Mouse (Mus musculus): ENCODE data around the gene Adcy4. TPM values are rescaled to one million over a fixed set of nuclear protein-coding genes. Genes with fewer than 3 reads are reported as not detected.

The Adcy4 gene
- polyA plus RNA-seq, 1 experiment from 2014 or later: 1.8 TPM

DNA sequence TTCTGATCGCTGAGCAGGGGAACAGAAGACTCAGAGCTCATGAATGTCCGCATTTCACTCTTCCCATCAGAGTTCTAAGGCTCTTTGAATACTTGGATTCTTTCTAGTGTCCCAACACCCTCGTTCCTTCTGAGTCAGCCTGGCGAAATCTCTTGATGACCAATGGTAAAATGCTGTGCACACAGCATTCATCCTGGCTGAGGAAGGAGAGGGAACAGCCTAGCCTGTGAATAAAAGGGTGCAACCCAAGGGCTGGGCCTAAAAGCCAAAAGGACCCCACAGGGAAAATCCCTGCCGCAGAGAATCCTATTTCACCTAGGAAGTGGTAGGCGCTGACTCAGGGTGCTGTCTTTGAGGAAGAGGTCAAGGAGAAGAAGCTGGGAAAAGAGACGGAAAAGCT, 53.8 kb downstream of the Adcy4 start:
- H3K27me3 ChIP-seq: 0 out of 2 replicates have a peak, but pooled peaks cover 9% of the 10 kb centered on the region
- no peak overlapping the region for H3K27ac ChIP-seq
- no peaks in the 10 kb centered on the region for H3K9me3 ChIP-seq (replicated peaks)
- H3K4me2 ChIP-seq: no peak overlapping the region
- H3K4me1 ChIP-seq (replicated peaks): 0 out of 2 replicates have a peak, but pooled peaks cover 12% of the 10 kb centered on the region
- no peak for ATAC-seq (ENCODE audit: low read depth)
- 67% methylated on average over 7 of the region's 7 CpGs for WGBS (ENCODE audit: insufficient replicate concordance)
- no peak for DNase-seq
- H3K9ac ChIP-seq: no peak overlapping the region
- no peaks in the 10 kb centered on the region for H3K36me3 ChIP-seq
- no peak overlapping the region for H3K4me3 ChIP-seq (replicated peaks)

DNA sequence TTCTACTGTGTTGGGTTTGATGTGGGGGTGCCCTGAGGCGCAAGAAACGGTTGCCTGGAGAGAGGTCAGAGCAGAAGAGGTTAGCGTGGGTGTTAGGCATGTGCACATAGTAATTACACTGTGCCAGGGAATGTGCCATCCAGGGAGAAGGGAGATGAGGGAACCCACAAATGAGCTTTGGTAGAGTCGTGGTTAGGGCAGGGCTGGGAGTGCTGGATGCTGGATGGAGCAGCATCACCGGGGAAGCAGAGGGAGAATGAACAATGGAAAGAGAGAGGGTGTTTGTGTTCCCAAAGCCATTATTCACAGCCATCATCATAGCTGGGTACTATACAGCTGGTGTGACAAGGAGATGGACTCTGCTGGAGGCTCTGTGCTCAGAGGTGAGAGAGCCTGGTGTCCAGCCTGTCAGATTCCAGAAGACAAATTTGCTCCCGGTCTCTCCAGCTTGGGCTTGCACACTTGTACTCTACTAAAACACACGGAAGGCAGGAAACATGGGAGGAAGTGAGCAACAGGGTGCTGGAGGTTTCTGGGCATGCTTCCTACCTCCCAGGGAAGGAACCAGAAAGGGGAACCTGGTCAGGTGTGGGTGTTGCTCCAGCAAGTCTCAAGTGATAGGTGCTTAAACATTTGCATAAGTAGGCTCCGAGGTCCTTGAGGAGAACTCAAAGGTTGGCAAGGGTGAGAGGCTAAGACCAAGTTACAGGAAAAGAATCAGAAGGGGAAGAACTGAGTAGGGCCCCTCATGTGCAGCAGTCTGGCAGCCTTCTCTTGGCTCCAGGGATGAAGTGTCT, 55.8 kb downstream of the Adcy4 start:
- 52% methylated on average over 8 of the region's 8 CpGs for WGBS (ENCODE audit: insufficient replicate concordance)
- 0 out of 2 replicates have a peak, but pooled peaks cover 7% of the 10 kb centered on the region for H3K27me3 ChIP-seq
- DNase-seq: no peak
- H3K27ac ChIP-seq: no peak overlapping the region
- ATAC-seq (ENCODE audit: low read depth): no peak
- H3K4me1 ChIP-seq (replicated peaks): peaks cover 30% of the 10 kb centered on the region
- H3K36me3 ChIP-seq: no peaks in the 10 kb centered on the region
- H3K9me3 ChIP-seq (replicated peaks): no peaks in the 10 kb centered on the region
- H3K4me2 ChIP-seq: no peak overlapping the region
- H3K4me3 ChIP-seq (replicated peaks): no peak overlapping the region
- no peak overlapping the region for H3K9ac ChIP-seq

- no peaks in the 10 kb centered on the region for H3K9me3 ChIP-seq (replicated peaks)
- peaks cover 45% of the 10 kb centered on the region for H3K4me1 ChIP-seq (replicated peaks)
- no peak for ATAC-seq (ENCODE audit: low read depth)
Observed at GRCm38 (mm10) chr14:55726261-55726660, 57.6 kb downstream of the Adcy4 start.

DNA sequence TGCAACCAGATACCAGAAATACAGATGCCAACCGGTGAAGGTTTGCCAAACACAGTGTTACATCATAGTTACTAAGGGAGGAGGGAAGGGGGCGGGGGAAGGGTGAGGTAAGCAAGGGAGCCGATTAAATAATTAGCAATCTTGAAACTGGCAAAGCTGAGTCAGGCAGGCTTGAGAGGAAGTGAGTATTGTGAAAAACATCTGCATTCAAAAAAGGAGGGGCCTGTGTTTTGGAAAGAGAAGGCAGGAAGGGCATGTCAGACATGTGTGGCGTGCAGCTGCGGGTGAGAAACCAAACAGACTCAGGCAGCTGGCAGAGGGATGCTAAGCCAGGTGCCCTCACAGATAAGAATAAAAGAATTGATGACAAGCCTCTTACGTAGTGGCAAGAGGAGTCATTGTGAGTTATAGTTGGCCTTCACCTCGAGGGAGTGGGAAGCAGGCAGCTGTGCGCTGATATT, 59.5 kb downstream of the Adcy4 start:
- no peak overlapping the region; the same call in 1 of the 2 replicates for H3K9ac ChIP-seq
- H3K4me3 ChIP-seq (replicated peaks): no peak overlapping the region
- H3K27me3 ChIP-seq: no peaks in the 10 kb centered on the region
- no peak overlapping the region for H3K4me2 ChIP-seq
- H3K27ac ChIP-seq: no peak overlapping the region
- DNase-seq: no peak
- no peaks in the 10 kb centered on the region for H3K9me3 ChIP-seq (replicated peaks)
- 29% methylated on average over 8 of the region's 8 CpGs for WGBS (ENCODE audit: insufficient replicate concordance)
- no peak for ATAC-seq (ENCODE audit: low read depth)
- peaks cover 46% of the 10 kb centered on the region for H3K4me1 ChIP-seq (replicated peaks)
- H3K36me3 ChIP-seq: peaks cover 6% of the 10 kb centered on the region; the same call in 1 of the 2 replicates

More at GRCm38 (mm10) chr14:55726261-55726660, 57.6 kb downstream of the Adcy4 start:
- no peak overlapping the region for H3K27ac ChIP-seq
- H3K9ac ChIP-seq: no peak overlapping the region
- no peak for DNase-seq
- no peak overlapping the region for H3K4me2 ChIP-seq
- H3K4me3 ChIP-seq (replicated peaks): no peak overlapping the region
- no peaks in the 10 kb centered on the region for H3K36me3 ChIP-seq
- H3K27me3 ChIP-seq: 0 out of 2 replicates have a peak, but pooled peaks cover 4% of the 10 kb centered on the region

- Histone ChIP-seq H3K36me3 (peaks cover 13% of the 10 kb centered on the region), H3K9me3 (replicated peaks) (no peaks in the 10 kb centered on the region), H3K4me3 (replicated peaks) (no peak overlapping the region), H3K27me3 (no peaks in the 10 kb centered on the region), H3K4me1 (replicated peaks) (peaks cover 43% of the 10 kb centered on the region), H3K9ac (no peak overlapping the region), H3K27ac (peak overlapping the region; percentile 62), H3K4me2 (no peak overlapping the region)
- ATAC-seq (ENCODE audit: low read depth) (no peak), DNase-seq (no peak)
- 76% methylated on average over 7 of the region's 7 CpGs for WGBS (ENCODE audit: insufficient replicate concordance)
Observed at GRCm38 (mm10) chr14:55723433-55723832, 60.5 kb downstream of the Adcy4 start.

- peak; percentile 5; the same call in 1 of the 2 replicates for ATAC-seq (ENCODE audit: low read depth)
- Histone ChIP-seq H3K9me3 (replicated peaks) (no peaks in the 10 kb centered on the region), H3K4me1 (replicated peaks) (peaks cover 41% of the 10 kb centered on the region), H3K4me2 (peak overlapping the region; percentile 89), H3K9ac (peak overlapping the region; percentile 80), H3K27ac (peak overlapping the region; percentile 62), H3K4me3 (replicated peaks) (peak overlapping the region; percentile 81), H3K27me3 (no peaks in the 10 kb centered on the region), H3K36me3 (peaks cover 19% of the 10 kb centered on the region)
- DNase-seq: no peak
- WGBS (ENCODE audit: insufficient replicate concordance): 26% methylated on average over 8 of the region's 8 CpGs
Observed at GRCm38 (mm10) chr14:55722438-55722945, 61.4 kb downstream of the Adcy4 start.

DNA sequence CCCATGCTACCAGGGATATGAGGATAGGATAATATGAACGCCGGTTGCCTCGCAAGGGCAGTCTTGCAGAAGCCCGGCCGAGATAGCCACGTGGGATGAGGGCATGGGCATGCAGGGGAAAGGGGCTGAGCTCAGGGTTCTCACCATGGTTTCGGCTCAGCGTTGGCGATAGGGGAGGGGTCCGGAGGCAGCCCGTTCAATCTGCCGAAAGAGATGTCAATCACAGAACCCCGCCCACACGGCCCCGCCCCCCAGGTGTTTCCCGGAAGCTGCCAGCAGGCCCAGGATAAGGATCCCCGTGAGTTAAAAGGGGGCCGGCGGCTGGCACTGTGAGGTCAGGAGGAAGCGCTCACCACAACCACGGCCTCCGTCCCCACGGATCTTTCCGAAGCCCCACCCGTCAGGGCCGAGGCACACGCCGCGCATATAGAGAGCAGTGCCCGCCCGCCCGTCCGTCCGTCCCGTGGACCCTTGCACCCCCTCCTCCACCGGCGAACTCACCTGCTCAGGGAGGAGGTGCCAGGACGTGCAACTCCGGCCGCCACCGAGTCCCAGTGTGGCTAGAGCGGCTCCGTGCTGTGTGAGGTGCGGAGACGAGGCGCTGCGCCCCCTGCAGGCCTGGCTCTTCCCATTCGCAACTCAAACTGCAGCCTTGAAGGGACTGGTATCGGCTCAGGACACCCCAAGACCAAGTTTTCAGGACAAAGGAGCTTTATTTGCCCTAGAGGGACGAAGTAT, 62.0 kb downstream of the Adcy4 start, which contains the start of gene Rabggta:
Gene Rabggta, minus strand, starts transcription at position 564 of the 738 bp plus-strand sequence.
- peak; percentile 92 for ATAC-seq (ENCODE audit: low read depth)
- Histone ChIP-seq H3K27me3 (no peaks in the 10 kb centered on the region), H3K4me3 (replicated peaks) (peak within 1 kb of the TSS; percentile 81), H3K9me3 (replicated peaks) (no peaks in the 10 kb centered on the region), H3K27ac (peak within 1 kb of the TSS; percentile 84), H3K9ac (peak within 1 kb of the TSS; percentile 80), H3K4me2 (peak within 1 kb of the TSS; percentile 89), H3K4me1 (replicated peaks) (peaks cover 41% of the 10 kb centered on the region), H3K36me3 (peaks cover 26% of the 10 kb centered on the region)
- peak; percentile 90 for DNase-seq
- WGBS (ENCODE audit: insufficient replicate concordance): under 1% methylated on average over 50 of the region's 50 CpGs

DNA sequence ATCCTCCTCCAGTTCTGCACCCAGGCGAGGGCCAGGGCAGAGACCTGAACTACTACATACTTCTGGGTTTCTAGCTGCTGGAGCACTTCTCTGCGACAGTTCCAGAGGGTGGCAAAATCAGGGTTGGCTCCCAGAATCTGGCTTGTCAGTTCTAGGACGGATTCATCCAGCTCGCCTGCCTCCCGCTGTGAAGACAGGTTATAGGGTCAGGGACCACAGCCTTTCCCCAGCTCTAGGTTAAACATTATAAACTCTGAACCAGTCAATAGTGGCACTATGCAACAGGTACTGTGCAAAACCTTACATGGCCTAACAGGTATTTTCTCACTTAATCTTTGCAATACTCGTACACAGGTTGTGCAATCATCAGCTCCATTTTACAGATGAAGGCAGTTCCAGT, 62.8 kb downstream of the Adcy4 start:
- DNase-seq: no peak
- Histone ChIP-seq H3K4me3 (replicated peaks) (peak overlapping the region; percentile 81), H3K27ac (peak overlapping the region; percentile 84; the same call in 1 of the 2 replicates), H3K9ac (peak overlapping the region; percentile 80), H3K36me3 (peaks cover 30% of the 10 kb centered on the region), H3K27me3 (no peaks in the 10 kb centered on the region), H3K4me2 (peak overlapping the region; percentile 89), H3K9me3 (replicated peaks) (no peaks in the 10 kb centered on the region), H3K4me1 (replicated peaks) (peaks cover 41% of the 10 kb centered on the region)
- no peak for ATAC-seq (ENCODE audit: low read depth)
- 72% methylated on average over 6 of the region's 6 CpGs for WGBS (ENCODE audit: insufficient replicate concordance)

DNA sequence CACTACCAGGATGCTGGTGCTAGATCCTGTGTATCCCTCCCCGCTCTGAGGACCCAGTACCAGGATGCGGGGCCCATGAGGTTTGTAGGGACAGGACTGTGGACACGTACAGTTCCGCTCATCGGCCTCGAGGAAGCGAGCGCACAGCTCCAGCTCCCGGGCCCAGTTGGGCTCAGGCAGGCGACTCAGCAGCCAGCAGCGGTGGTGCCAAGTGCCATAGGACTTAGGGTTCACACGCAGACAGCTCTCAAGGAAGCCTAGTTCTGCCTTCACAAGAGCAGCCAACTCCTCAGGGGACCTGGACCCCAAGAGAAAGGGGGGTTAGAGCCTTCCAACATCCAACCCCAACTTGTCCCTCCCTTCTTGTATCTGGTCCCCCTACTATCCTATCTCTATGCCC, 63.2 kb downstream of the Adcy4 start:
- 84% methylated on average over 12 of the region's 12 CpGs for WGBS (ENCODE audit: insufficient replicate concordance)
- Histone ChIP-seq H3K4me1 (replicated peaks) (peaks cover 41% of the 10 kb centered on the region), H3K27ac (0 out of 2 replicates have a peak overlapping the region, but pooled peaks have one; percentile 84)

DNA sequence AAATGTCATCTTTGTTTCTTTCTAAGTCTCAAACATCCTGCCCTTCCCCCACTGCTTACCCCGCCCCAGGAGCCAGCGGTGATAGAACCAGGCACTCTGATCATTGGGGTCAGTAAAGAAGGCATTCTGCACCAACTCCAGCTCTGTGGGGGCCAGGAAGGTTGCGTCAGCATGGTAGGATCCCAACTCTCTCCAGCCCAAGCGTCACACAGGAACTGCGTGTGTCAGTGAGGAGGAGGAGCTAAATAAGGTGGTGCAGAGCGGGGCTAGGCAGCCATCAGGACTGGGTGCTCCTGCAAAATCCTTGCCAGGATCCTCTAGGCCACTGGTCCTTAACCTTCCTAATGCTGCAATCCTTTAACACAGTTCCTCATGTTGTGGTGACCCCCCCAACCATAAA, 64.2 kb downstream of the Adcy4 start:
- H3K27ac ChIP-seq: no peak overlapping the region
- no peaks in the 10 kb centered on the region for H3K9me3 ChIP-seq (replicated peaks)
- no peak overlapping the region for H3K4me3 ChIP-seq (replicated peaks)
- 74% methylated on average over 6 of the region's 6 CpGs for WGBS (ENCODE audit: insufficient replicate concordance)
- peaks cover 44% of the 10 kb centered on the region for H3K4me1 ChIP-seq (replicated peaks)
- DNase-seq (no peak), ATAC-seq (ENCODE audit: low read depth) (no peak)
- no peak overlapping the region for H3K4me2 ChIP-seq
- no peaks in the 10 kb centered on the region for H3K27me3 ChIP-seq
- H3K36me3 ChIP-seq: peaks cover 32% of the 10 kb centered on the region
- no peak overlapping the region for H3K9ac ChIP-seq

More for the DNA sequence above, 63.2 kb downstream of the Adcy4 start:
- Histone ChIP-seq H3K9ac (0 out of 2 replicates have a peak overlapping the region, but pooled peaks have one; percentile 80), H3K4me2 (peak overlapping the region; percentile 89), H3K27me3 (no peaks in the 10 kb centered on the region), H3K36me3 (peaks cover 32% of the 10 kb centered on the region), H3K9me3 (replicated peaks) (no peaks in the 10 kb centered on the region), H3K4me3 (replicated peaks) (no peak overlapping the region)
- ATAC-seq (ENCODE audit: low read depth): no peak
- DNase-seq: no peak
